Mouse (Mus musculus): ENCODE measurements around the gene Asb15. TPM values are rescaled to one million over a fixed set of nuclear protein-coding genes. Genes with fewer than 3 reads are reported as not detected.

The Asb15 gene
- total and polyA plus RNA-seq, 3 experiments = not detected

- no peak overlapping the region for H3K4me3 ChIP-seq (ENCODE audit: control insufficient read depth in 1 of 2, insufficient read depth in 1 of 2, low read depth in 2 of 2, low read length in 2 of 2)
- H3K9ac ChIP-seq (ENCODE audit: control insufficient read depth, low read depth, low read length, poor library complexity, severe bottlenecking) = no peak overlapping the region
- no peaks in the 10 kb centered on the region for H3K9me3 ChIP-seq (replicated peaks; ENCODE audit: insufficient read depth, low read length)
- DNase-seq (ENCODE audit: low read depth, low spot score) = no peak
- peaks cover 15% of the 10 kb centered on the region for H3K79me2 ChIP-seq (ENCODE audit: control insufficient read depth, insufficient read depth, low read length, poor library complexity)
- peaks cover 2 to 20% of the 10 kb centered on the region in 2 experiments; a peak in 3 of 4 replicates for H3K4me1 ChIP-seq (ENCODE audit: control insufficient read depth in 1 of 2, insufficient read depth in 2 of 2, low read length in 2 of 2)
- TF ChIP-seq USF2 (IDR thresholded peaks at IDR 0.05; ENCODE audit: borderline replicate concordance in 1 of 2, insufficient read depth in 1 of 2, low read depth in 1 of 2, low read length in 2 of 2) = no peak
- no peak for TF ChIP-seq RCOR1 (IDR thresholded peaks at IDR 0.05; ENCODE audit: low read depth, low read length)
- no peak for TF ChIP-seq E2F4 (IDR thresholded peaks at IDR 0.05; ENCODE audit: borderline replicate concordance, low read depth, low read length)
- no peak for TF ChIP-seq ZNF384 (IDR thresholded peaks at IDR 0.05; ENCODE audit: low read depth, low read length)
- TF ChIP-seq UBTF (IDR thresholded peaks at IDR 0.05; ENCODE audit: borderline replicate concordance, insufficient read depth, low read depth, low read length) = no peak
- TF ChIP-seq KAT2A (conservative IDR thresholded peaks at IDR 0.05; ENCODE audit: low read depth, low read length) = no peak
- no peak for TF ChIP-seq POLR2AphosphoS5 (IDR thresholded peaks at IDR 0.05; ENCODE audit: borderline replicate concordance, low read depth, low read length)
- TF ChIP-seq POLR2A (IDR thresholded peaks at IDR 0.05; ENCODE audit: control insufficient read depth in 1 of 2, insufficient read depth in 1 of 2, low read depth in 1 of 2, low read length in 2 of 2, poor library complexity in 1 of 2) = no peak
- TF ChIP-seq MYB (IDR thresholded peaks at IDR 0.05; ENCODE audit: low read depth, low read length) = no peak
- TF ChIP-seq SMC3 (IDR thresholded peaks at IDR 0.05; ENCODE audit: low read depth, low read length) = no peak
- TF ChIP-seq HCFC1 (IDR thresholded peaks at IDR 0.05; ENCODE audit: low read depth, low read length) = no peak
- TF ChIP-seq MXI1 (IDR thresholded peaks at IDR 0.05; ENCODE audit: low read depth, low read length) = no peak
- TF ChIP-seq JUND (IDR thresholded peaks at IDR 0.05; ENCODE audit: low read depth, low read length) = no peak
- TF ChIP-seq TBP (IDR thresholded peaks at IDR 0.05; ENCODE audit: low read depth, low read length) = no peak
- TF ChIP-seq CHD2 (IDR thresholded peaks at IDR 0.05; ENCODE audit: low read length) = no peak
- no peak for TF ChIP-seq TCF12 (IDR thresholded peaks at IDR 0.05; ENCODE audit: low read depth, low read length)
- TF ChIP-seq MEF2A (IDR thresholded peaks at IDR 0.05; ENCODE audit: extremely low read depth, insufficient replicate concordance, low read depth, low read length, poor library complexity, severe bottlenecking) = no peak
- TF ChIP-seq CTCF (IDR thresholded peaks at IDR 0.05 in 2 of 3, conservative IDR thresholded peaks at IDR 0.05 in 1 of 3; ENCODE audit: control insufficient read depth in 1 of 3, insufficient read depth in 1 of 3, low read depth in 2 of 3, low read length in 3 of 3, poor library complexity in 1 of 3, severe bottlenecking in 1 of 3) = no peak
- H3K27me3 ChIP-seq (ENCODE audit: control insufficient read depth in 1 of 2, insufficient read depth in 2 of 2, low read length in 2 of 2) = no peaks in the 10 kb centered on the region
- H3K36me3 ChIP-seq (ENCODE audit: control insufficient read depth in 1 of 2, insufficient read depth in 2 of 2, low read length in 2 of 2) = peaks cover 3 to 16% of the 10 kb centered on the region in 2 experiments; a peak in 3 of 4 replicates
- no peak overlapping the region for H3K27ac ChIP-seq (ENCODE audit: control insufficient read depth, low read depth, low read length)
Measured at GRCm38 (mm10) chr6:24525705-24526104, 2.2 kb upstream of the Asb15 start.

- peaks cover 2 to 21% of the 10 kb centered on the region in 2 experiments; a peak in 3 of 4 replicates for H3K4me1 ChIP-seq (ENCODE audit: control insufficient read depth in 1 of 2, insufficient read depth in 2 of 2, low read length in 2 of 2)
- no peaks in the 10 kb centered on the region for H3K27me3 ChIP-seq (ENCODE audit: control insufficient read depth in 1 of 2, insufficient read depth in 2 of 2, low read length in 2 of 2)
- H3K4me3 ChIP-seq (ENCODE audit: control insufficient read depth in 1 of 2, insufficient read depth in 1 of 2, low read depth in 2 of 2, low read length in 2 of 2) = peak within 1 kb of the TSS; percentile 70 to 79
- H3K9me3 ChIP-seq (replicated peaks; ENCODE audit: insufficient read depth, low read length) = no peaks in the 10 kb centered on the region
- peak within 1 kb of the TSS; percentile 86 for H3K9ac ChIP-seq (ENCODE audit: control insufficient read depth, low read depth, low read length, poor library complexity, severe bottlenecking)
- H3K27ac ChIP-seq (ENCODE audit: control insufficient read depth, low read depth, low read length) = peak within 1 kb of the TSS; percentile 77
- peaks cover 1 to 17% of the 10 kb centered on the region in 2 experiments; a peak in 2 of 4 replicates for H3K36me3 ChIP-seq (ENCODE audit: control insufficient read depth in 1 of 2, insufficient read depth in 2 of 2, low read length in 2 of 2)
- peak; percentile 98 for DNase-seq (ENCODE audit: low read depth, low spot score)
- H3K79me2 ChIP-seq (ENCODE audit: control insufficient read depth, insufficient read depth, low read length, poor library complexity) = peaks cover 15% of the 10 kb centered on the region
- TF ChIP-seq RAD21 (IDR thresholded peaks at IDR 0.05; ENCODE audit: low read depth, low read length) (no peak), UBTF (IDR thresholded peaks at IDR 0.05; ENCODE audit: borderline replicate concordance, insufficient read depth, low read depth, low read length) (no peak), MXI1 (IDR thresholded peaks at IDR 0.05; ENCODE audit: low read depth, low read length) (peak; percentile 92), ZC3H11A (IDR thresholded peaks at IDR 0.05; ENCODE audit: low read depth, low read length) (no peak), GATA1 (IDR thresholded peaks at IDR 0.05; ENCODE audit: low read depth, low read length) (no peak), MYC (IDR thresholded peaks at IDR 0.05; ENCODE audit: low read depth, low read length) (peak; percentile 68; the same call in 1 of the 2 replicates), JUND (IDR thresholded peaks at IDR 0.05; ENCODE audit: low read depth, low read length) (no peak), RCOR1 (IDR thresholded peaks at IDR 0.05; ENCODE audit: low read depth, low read length) (no peak), BHLHE40 (IDR thresholded peaks at IDR 0.05; ENCODE audit: borderline replicate concordance, low read depth, low read length) (no peak), GABPA (IDR thresholded peaks at IDR 0.05; ENCODE audit: low read depth, low read length) (no peak), USF1 (IDR thresholded peaks at IDR 0.05; ENCODE audit: low read depth, low read length) (no peak), USF2 (IDR thresholded peaks at IDR 0.05; ENCODE audit: borderline replicate concordance in 1 of 2, insufficient read depth in 1 of 2, low read depth in 1 of 2, low read length in 2 of 2) (no peak), ETS1 (IDR thresholded peaks at IDR 0.05; ENCODE audit: low read depth, low read length) (peak; percentile 25; the same call in 1 of the 2 replicates), MYB (IDR thresholded peaks at IDR 0.05; ENCODE audit: low read depth, low read length) (no peak), CHD1 (IDR thresholded peaks at IDR 0.05; ENCODE audit: low read depth, low read length) (no peak), CHD2 (IDR thresholded peaks at IDR 0.05; ENCODE audit: low read length) (no peak), HCFC1 (IDR thresholded peaks at IDR 0.05; ENCODE audit: low read depth, low read length) (peak; percentile 95), POLR2A (IDR thresholded peaks at IDR 0.05; ENCODE audit: control insufficient read depth in 1 of 2, insufficient read depth in 1 of 2, low read depth in 1 of 2, low read length in 2 of 2, poor library complexity in 1 of 2) (peak; percentile 85 to 96)
Measured at GRCm38 (mm10) chr6:24527155-24528063, 535 bp upstream of the Asb15 start, which contains the start of gene Ndufa5. TSS of gene Ndufa5 (minus strand) at chr6:24528013.
